Mouse (Mus musculus) v-Abl transformed pro-B cells (cell line): Measurements from ENCODE around the gene Nde1.

ENCODE experiments used
- in situ Hi-C, 2 experiments: fragments of 400-800 bp; cut with MboI; formaldehyde crosslinking; loops; one replicate each; pipeline ENCODE4 v1.15.1; 2025; ENCODE audit not compliant: unreplicated experiment in 2 of 2

Gene Nde1

DNA sequence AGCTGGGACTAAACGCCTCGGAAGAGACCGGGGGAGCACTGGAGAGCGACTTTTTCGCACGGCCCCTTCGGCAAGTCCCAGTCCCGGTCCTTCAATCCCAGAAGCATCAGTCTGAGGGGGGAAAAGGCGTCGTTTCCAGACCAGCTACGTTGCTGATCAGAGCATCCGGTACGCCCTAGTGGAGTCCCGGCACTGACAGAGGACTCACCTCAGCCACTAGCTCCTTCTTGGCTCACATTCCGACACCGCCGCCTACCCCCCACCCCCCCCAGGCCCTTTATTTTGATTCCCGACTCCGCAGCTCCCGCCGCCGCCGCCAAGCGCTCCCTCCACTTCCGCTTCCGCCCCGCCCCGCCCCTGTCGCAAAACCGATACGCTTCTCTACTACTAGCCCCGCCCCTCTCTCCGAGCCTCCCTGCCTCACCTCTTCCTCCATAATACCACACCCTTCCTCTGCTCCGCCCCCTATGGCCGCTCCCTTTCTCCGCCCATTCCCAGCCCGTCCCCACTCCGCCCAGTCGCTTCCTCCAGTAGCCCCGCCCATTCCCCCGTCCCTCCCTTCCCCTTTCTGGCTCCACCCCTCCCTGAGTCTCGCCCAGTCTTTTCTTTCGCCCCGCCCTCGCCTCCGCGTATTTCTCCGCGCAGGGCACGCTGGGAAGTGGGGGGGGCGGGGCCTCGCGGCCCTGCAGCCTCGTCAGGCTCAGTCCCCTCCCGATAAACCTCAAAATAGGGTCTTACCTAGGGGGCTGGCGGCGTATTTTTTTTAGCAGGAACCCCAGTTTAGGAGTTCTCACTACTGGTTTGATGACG lies 3.9 kb upstream of the Nde1 start:
- in situ Hi-C loops, result loop anchor here (5.0 to 25.0 kb wide), 3 partner anchors 347 to 1044 kb away; partner anchors contain the start of gene Ntan1 (in 1 of the 2)

DNA sequence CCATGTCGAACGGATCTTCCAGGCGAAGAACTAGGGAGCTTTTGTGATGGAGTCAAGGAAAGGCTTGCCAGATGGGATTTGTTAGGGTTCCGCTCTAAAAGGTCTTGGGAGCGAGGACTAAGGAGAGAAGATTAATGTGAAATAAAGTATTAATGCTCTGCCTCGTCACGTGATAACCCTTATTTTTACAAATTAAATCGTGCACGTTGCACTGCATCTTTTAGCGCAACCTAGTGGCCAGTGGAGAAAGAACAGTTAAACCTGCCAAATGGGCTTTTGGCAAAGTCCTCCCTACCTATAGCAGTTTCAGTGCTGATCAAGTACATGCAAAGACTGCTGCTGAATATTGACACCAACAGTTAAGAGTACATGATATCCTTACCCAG lies 3.3 kb upstream of the Nde1 start:
- in situ Hi-C loops, result loop anchor here (5.0 to 25.0 kb wide), 6 partner anchors 255 to 1045 kb away; partner anchors contain the start of genes 3110001I22Rik (in 1 of the 2), Bfar (in 1 of the 2), Mpv17l (in 1 of the 2) and Ntan1 (in 1 of the 2)

DNA sequence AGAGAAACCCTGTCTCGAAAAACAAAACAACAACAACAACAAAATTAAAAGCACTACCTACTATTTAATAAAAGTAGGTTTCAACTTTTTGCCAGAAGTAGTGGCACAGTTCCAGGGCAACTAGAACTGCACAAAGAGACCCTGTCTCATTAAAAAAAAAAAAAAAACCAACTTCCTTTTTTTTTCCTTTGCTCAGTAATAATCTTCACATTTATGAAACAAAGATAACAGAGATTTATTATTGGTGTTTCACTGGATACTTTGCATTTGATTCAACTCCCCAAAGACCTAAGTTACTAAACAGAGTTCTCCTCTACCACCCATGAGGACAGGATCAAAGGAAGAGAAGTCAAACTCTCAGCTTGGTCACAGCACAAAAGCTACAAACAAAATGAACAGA lies 2.1 kb upstream of the Nde1 start:
- in situ Hi-C loops, result loop anchor here (5.0 to 25.0 kb wide), 4 partner anchors 256 to 486 kb away; partner anchors contain the start of genes 3110001I22Rik (in 1 of the 2), Bfar (in 1 of the 2), Mpv17l (in 1 of the 2) and Ntan1 (in 1 of the 2)

GRCm38 (mm10) chr16:14163731-14164130 lies 656 bp downstream of the Nde1 start:
- in situ Hi-C loops, result loop anchor here (5.0 to 25.0 kb wide), 4 partner anchors 259 to 489 kb away; partner anchors contain the start of genes 3110001I22Rik (in 1 of the 2), Bfar (in 1 of the 2), Mpv17l (in 1 of the 2) and Ntan1 (in 1 of the 2)

DNA sequence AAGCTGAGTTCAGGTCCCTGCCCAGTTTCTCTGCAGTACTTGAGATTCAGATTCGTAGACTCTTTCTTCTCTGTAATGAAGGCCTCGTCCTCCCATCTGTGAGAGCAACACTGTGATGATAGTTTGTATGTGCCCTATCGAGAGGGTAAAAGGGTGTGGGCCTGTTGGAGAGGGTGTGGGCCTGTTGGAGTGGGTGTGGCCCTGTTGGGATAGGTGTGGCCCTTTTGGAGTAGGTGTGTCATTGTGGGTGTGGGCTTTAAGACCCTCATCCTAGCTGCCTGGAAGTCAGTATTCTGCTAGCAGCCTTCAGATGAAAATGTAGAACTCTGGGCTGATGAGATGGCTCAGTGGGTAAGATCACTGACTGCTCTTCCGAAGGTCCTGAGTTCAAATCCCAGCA lies 3.4 kb downstream of the Nde1 start:
- in situ Hi-C loops, result loop anchor here (10.0 to 25.0 kb wide), 3 partner anchors 262 to 492 kb away; partner anchors contain the start of genes 3110001I22Rik (in 1 of the 2), Bfar (in 1 of the 2), Mpv17l (in 1 of the 2) and Ntan1 (in 1 of the 2)

DNA sequence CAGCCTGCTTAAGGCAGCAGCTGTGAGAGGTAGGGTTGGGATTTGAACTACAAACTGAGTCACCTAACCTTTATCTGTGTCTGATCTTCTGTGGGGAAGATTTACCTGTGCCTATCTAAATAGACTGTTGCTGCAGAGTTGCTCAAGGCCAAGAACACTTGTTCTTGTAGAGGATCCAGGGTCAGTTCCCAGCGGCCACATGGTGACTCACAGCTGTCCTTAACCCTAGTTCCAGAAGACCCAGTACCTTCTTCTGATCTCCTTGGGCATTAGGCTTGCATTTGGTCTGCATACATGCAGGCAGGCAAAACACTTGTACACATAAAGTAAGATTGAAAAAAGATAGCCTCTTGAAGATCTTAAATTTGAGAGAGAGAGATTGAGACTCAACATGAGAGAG lies 6.6 kb downstream of the Nde1 start:
- in situ Hi-C loops, result loop anchor here (10.0 to 25.0 kb wide), 3 partner anchors 265 to 495 kb away; partner anchors contain the start of genes 3110001I22Rik (in 1 of the 2), Bfar (in 1 of the 2), Mpv17l (in 1 of the 2) and Ntan1 (in 1 of the 2)

- in situ Hi-C loops, result loop anchor here (25.0 kb wide), 2 partner anchors 741 to 1016 kb away; no protein-coding TSS in a partner anchor
Observed at GRCm38 (mm10) chr16:14178041-14178440, 15.0 kb downstream of the Nde1 start.

DNA sequence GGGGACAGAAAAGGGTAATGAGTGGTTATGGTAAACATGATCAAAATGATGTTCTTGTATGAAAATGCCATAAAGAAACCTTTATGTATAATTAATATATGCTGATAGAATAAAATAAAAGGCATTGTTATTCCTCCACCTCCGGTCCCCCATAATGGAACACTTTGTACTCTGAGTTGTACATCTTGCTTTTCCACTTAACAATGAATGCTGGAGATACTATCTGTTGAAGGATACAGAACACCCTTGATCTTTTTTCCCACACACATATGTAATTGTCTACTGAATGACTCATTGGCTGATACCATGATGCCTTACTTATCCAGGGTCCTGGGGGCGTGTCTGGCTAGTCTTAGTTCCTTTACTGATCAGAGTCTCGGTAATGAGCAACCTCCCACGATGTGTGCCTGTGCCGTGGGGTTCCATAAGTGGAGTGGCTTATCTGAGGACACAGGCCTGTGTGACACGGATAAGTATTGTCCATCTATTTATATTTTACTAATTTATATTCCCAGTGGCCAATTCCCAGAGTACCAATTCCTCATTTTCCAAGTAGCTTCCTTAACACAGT lies 17.2 kb downstream of the Nde1 start:
- in situ Hi-C loops, result loop anchor here (25.0 kb wide), 2 partner anchors 743 to 1018 kb away; no protein-coding TSS in a partner anchor

GRCm38 (mm10) chr16:14182360-14182759 lies 19.3 kb downstream of the Nde1 start:
- in situ Hi-C loops, result loop anchor here (25.0 kb wide), 2 partner anchors 745 to 1020 kb away; no protein-coding TSS in a partner anchor

DNA sequence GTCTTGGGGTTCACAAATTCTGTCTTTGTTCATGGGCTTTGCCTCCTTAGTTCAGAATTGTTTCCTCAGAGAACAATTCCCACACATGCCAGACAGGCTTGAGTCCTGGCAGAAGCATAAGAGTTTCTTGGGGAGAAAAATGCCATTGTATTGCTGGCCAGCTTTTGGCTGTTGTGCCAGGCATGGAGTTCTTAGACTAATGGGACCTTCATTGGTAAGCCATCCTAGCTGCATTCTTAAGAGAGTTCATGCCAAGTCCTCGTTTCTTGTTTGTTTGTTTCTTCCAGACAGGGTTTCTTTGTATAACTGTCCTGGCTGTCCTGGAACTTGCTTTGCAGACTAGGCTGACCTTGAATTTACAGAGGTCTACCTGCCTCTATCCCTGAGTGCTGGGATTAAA lies 20.8 kb downstream of the Nde1 start:
- in situ Hi-C loops, result loop anchor here (25.0 kb wide), 2 partner anchors 747 to 1022 kb away; no protein-coding TSS in a partner anchor

DNA sequence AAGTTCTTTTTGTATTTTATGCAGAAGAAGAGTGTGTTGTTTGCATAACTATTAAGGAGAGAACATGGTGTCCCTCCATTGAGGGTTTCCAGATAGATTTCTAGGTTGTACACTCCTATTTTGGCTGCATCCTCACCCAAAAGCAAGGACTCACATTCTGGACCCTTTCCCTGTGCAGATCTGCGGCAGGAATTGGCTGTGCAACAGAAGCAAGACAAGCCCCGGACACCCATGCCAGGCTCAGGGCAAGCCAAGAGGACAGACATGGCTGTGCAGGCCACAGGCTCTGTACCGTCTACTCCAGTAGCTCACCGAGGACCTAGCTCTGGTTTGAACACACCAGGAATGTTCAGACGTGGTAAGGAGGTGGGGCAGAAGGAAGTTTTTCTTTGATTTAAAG lies 22.4 kb downstream of the Nde1 start:
- in situ Hi-C loops, result loop anchor here (25.0 kb wide), 2 partner anchors 748 to 1023 kb away; no protein-coding TSS in a partner anchor

GRCm38 (mm10) chr16:14194164-14194950 lies 31.3 kb downstream of the Nde1 start:
- in situ Hi-C loops, result loop anchor here (10.0 to 25.0 kb wide), 4 partner anchors 290 to 1080 kb away; partner anchors contain the start of genes Mpv17l (in 1 of the 2) and Pdxdc1 (in 1 of the 2)

- in situ Hi-C loops, result loop anchor here (5.0 to 25.0 kb wide), 5 partner anchors 291 to 1081 kb away; partner anchors contain the start of genes Mpv17l (in 2 of the 2) and Pdxdc1 (in 2 of the 2)
Observed at GRCm38 (mm10) chr16:14195427-14195826, 32.4 kb downstream of the Nde1 start.

- in situ Hi-C loops, result loop anchor here (5.0 to 25.0 kb wide), 5 partner anchors 294 to 1084 kb away; partner anchors contain the start of genes Mpv17l (in 2 of the 2) and Pdxdc1 (in 2 of the 2)
Observed at GRCm38 (mm10) chr16:14198798-14199197, 35.7 kb downstream of the Nde1 start.

GRCm38 (mm10) chr16:14215156-14215555 lies 52.1 kb downstream of the Nde1 start:
- in situ Hi-C loops, result no loop called here

DNA sequence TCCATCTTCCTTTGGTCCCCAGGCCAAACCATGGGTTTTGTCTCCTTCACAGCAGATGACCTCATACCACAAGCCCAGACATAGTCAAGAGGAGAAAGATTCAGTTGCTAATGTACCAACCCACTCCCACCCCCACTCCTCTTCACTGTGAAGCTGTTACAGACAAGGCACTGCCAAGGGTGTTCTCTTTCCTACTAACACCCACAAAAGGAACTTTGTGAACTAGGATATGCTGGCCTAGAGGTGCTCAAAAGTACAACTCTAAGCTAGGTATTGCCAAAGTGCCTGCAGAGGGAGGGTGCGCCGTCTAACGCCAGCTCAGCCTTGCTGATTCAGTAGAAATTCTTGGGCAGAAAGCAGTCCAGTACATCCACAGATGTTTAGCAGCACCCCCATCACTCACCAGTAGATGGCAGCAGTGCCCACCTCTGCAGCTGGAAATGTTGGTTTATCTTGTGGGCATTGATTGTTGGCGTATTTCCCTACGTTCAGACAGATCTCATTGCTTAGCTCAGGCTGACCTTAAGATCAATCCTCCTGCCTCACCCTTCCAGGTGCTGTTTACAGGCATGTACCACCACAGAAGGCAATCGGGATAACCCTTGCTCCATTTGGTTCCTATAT lies 74.1 kb downstream of the Nde1 start:
- in situ Hi-C loops, result loop anchor here in 1 of 2 experiments (5.0 kb wide), 1 partner anchor 255 kb away; no protein-coding TSS in a partner anchor

GRCm38 (mm10) chr16:14242059-14242458 lies 79.0 kb downstream of the Nde1 start:
- in situ Hi-C loops, result no loop called here
